Mouse (Mus musculus) liver, adult 2 months (tissue): ENCODE measurements around the gene Slc9a9. TPM values are rescaled to one million over a fixed set of nuclear protein-coding genes. Genes with fewer than 3 reads are reported as not detected.

ENCODE experiments used
- DNase-seq: peaks from one replicate; pipeline ENCODE4 v3.0.0-alpha.2; 2011; ENCODE audit warnings: low read depth, low spot score; ENCODE audit errors: extremely low read depth
- H3K27ac ChIP-seq: fragments of 200-500 bp; replicated peaks from 2 replicates; pipeline ENCODE4 v1.5.1; 2012; ENCODE audit warnings: low read depth, mild to moderate bottlenecking, control low read depth, inconsistent platforms, low read length; ENCODE audit not compliant: insufficient read depth
- H3K27me3 ChIP-seq: fragments of 200-500 bp; 2 replicates; pipeline ENCODE4 v1.6.1; 2012; ENCODE audit warnings: mild to moderate bottlenecking, moderate library complexity, low read length, inconsistent platforms; ENCODE audit not compliant: control insufficient read depth, insufficient read depth
- H3K36me3 ChIP-seq: fragments of 200-500 bp; 2 replicates; pipeline ENCODE4 v1.6.1; 2012; ENCODE audit warnings: low read length, inconsistent platforms; ENCODE audit not compliant: control insufficient read depth, insufficient read depth
- H3K4me1 ChIP-seq: fragments of 200-500 bp; 2 replicates; pipeline ENCODE4 v1.6.1; 2011; ENCODE audit warnings: low read length; ENCODE audit not compliant: control insufficient read depth, insufficient read depth
- H3K4me3 ChIP-seq: fragments of 200-500 bp; 2 replicates; pipeline ENCODE4 v1.5.1; 2011; ENCODE audit warnings: low read depth, mild to moderate bottlenecking, control low read depth, low read length, moderate library complexity; ENCODE audit not compliant: insufficient read depth
- H3K79me2 ChIP-seq: fragments of 200-500 bp; 2 replicates; pipeline ENCODE4 v1.6.1; 2012; ENCODE audit warnings: inconsistent platforms, mild to moderate bottlenecking, low read length, moderate library complexity; ENCODE audit not compliant: control insufficient read depth, insufficient read depth
- H3K9ac ChIP-seq: fragments of 200-500 bp; 2 replicates; pipeline ENCODE4 v1.6.1; 2012; ENCODE audit warnings: low read depth, mild to moderate bottlenecking, control low read depth, inconsistent platforms, low read length
- CTCF ChIP-seq: fragments of 200-500 bp; IDR thresholded peaks from 2 replicates; pipeline ENCODE4 v1.5.1; 2011; ENCODE audit warnings: low read depth, low read length, control low read depth
- POLR2A ChIP-seq: fragments of 200-500 bp; IDR thresholded peaks from 2 replicates; pipeline ENCODE4 v1.6.1; 2011; ENCODE audit warnings: low read length, control low read depth; ENCODE audit not compliant: insufficient read depth; ENCODE audit errors: extremely low read depth
- WGBS: fragments of 180-500 bp; shearing (Covaris S2); methylation state at CpG from one replicate; pipeline ENCODE4 v1.1.7; 2018; 5-methylcytosine and 5-hydroxymethylcytosine counted together
- polyA plus RNA-seq: library from polyadenylated mRNA; depleted of rRNA; stranded (reverse); fragments of >200 nt; gene quantifications from 2 replicates; pipeline ENCODE4 v1.2.3, GENCODE M21; 2012
- total RNA-seq: library from RNA; depleted of rRNA; stranded (reverse); fragments of >200 nt; gene quantifications from 2 replicates; pipeline ENCODE4 v1.2.3, GENCODE M21; 2014

The Slc9a9 gene
- total and polyA plus RNA-seq, 2 experiments: 1.7 to 6.0 TPM

DNA sequence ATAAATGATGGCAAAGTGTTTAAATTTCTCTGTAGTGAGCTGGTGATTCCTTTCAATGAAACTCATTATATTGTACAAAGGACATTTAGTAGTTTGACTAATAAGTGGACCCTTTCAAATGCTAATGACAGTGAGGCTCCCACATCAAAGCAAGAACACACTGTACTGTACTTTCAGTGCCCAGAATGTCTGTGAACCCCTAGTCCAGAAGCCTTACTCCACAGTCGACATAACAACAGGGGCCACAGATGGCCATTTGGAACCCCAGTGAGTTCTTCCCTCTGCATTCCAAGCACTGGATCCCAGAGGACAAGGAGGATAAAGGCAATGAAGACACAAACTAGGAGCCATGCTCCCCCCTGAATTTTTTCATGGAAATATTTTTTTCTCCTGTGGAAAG lies 299.4 kb downstream of the Slc9a9 start:
- DNase-seq: no peak
- no peaks in the 10 kb centered on the region for H3K79me2 ChIP-seq
- H3K27me3 ChIP-seq: no peaks in the 10 kb centered on the region
- H3K4me3 ChIP-seq: no peak overlapping the region
- no peak overlapping the region for H3K27ac ChIP-seq
- 74% methylated on average over 1 of the region's 1 CpGs for WGBS
- H3K36me3 ChIP-seq: no peaks in the 10 kb centered on the region
- no peaks in the 10 kb centered on the region for H3K4me1 ChIP-seq
- TF ChIP-seq CTCF (no peak), POLR2A (no peak)
- H3K9ac ChIP-seq: no peak overlapping the region

DNA sequence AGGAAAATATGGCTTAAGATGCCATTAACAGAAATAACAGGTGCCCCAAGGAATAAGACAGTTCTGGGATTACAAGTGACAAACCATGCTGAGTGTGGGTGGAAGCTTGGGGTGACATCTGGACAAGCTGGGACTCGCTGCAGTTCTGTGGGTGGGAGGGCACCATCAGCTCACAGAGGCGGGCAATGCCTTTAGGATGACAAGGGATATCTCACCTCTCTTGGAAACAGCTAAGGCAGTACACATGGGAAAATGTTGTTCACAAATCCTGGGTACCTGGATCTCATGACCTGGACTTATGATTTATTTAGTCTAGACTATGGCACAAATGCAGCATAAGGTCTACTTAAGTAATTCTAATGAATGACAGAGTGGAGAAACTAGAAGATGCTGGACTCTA lies 302.3 kb downstream of the Slc9a9 start:
- WGBS: 72% methylated on average over 2 of the region's 2 CpGs
- no peak for DNase-seq
- H3K36me3 ChIP-seq: no peaks in the 10 kb centered on the region
- no peaks in the 10 kb centered on the region for H3K27me3 ChIP-seq
- no peak overlapping the region for H3K4me3 ChIP-seq
- H3K9ac ChIP-seq: no peak overlapping the region
- no peaks in the 10 kb centered on the region for H3K79me2 ChIP-seq
- no peaks in the 10 kb centered on the region for H3K4me1 ChIP-seq
- H3K27ac ChIP-seq: no peak overlapping the region
- TF ChIP-seq CTCF (no peak), POLR2A (no peak)

DNA sequence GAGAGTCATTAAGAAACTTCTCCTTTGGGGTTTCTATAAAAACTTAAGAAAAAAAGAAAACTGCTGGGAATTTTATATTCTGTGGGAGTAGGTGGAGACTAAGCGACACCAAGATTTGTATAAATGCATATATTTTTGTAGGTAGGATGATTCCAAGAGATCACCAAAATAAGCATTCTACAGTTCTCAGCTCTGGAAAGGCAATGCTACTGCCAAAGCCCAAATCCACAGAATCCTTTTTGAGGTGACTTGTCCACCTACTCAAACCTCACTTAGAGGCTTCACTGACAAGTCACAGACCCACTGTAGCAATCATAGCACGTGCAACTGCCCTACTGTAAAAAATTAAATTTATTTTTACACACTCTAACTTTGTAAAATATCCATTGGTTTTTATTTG lies 303.0 kb downstream of the Slc9a9 start:
- Histone ChIP-seq H3K36me3 (no peaks in the 10 kb centered on the region), H3K4me1 (no peaks in the 10 kb centered on the region), H3K27ac (no peak overlapping the region), H3K27me3 (no peaks in the 10 kb centered on the region), H3K9ac (no peak overlapping the region), H3K4me3 (no peak overlapping the region), H3K79me2 (no peaks in the 10 kb centered on the region)
- no peak for DNase-seq
- 85% methylated on average over 2 of the region's 2 CpGs for WGBS
- TF ChIP-seq CTCF (no peak), POLR2A (no peak)

- H3K9ac ChIP-seq: no peak overlapping the region
- no peaks in the 10 kb centered on the region for H3K79me2 ChIP-seq
- DNase-seq: no peak
- TF ChIP-seq CTCF: no peak
- TF ChIP-seq POLR2A: no peak
- WGBS: 84% methylated on average over 1 of the region's 1 CpGs
- no peak overlapping the region for H3K4me3 ChIP-seq
- H3K27me3 ChIP-seq: no peaks in the 10 kb centered on the region
- H3K27ac ChIP-seq: no peak overlapping the region
- H3K4me1 ChIP-seq: no peaks in the 10 kb centered on the region
- H3K36me3 ChIP-seq: no peaks in the 10 kb centered on the region
Measured at GRCm38 (mm10) chr9:94976191-94976590, 306.5 kb downstream of the Slc9a9 start.

DNA sequence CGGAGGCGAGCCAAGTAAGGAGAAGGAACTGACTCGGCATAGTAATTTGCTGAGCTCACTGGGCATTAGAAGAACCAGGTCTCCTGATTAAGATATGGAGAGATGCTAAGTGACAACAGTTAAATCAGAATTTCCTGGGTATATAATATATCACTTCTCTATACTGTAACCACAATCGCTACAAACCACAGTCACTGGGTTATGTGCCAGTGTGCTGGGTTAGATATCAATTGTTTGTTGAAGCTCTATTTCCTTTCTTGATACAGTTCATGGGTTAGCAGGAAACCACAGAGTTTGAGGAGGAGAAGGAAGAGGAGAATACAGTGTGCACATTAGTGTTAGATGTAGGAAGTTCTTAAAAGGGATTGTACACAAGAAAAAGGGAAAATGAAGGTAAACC lies 323.9 kb downstream of the Slc9a9 start:
- TF ChIP-seq POLR2A (no peak), CTCF (no peak)
- Histone ChIP-seq H3K79me2 (no peaks in the 10 kb centered on the region), H3K27ac (no peak overlapping the region), H3K27me3 (no peaks in the 10 kb centered on the region), H3K4me3 (no peak overlapping the region), H3K9ac (no peak overlapping the region), H3K4me1 (no peaks in the 10 kb centered on the region), H3K36me3 (no peaks in the 10 kb centered on the region)
- DNase-seq: peak; percentile 1
- 74% methylated on average over 4 of the region's 4 CpGs for WGBS

DNA sequence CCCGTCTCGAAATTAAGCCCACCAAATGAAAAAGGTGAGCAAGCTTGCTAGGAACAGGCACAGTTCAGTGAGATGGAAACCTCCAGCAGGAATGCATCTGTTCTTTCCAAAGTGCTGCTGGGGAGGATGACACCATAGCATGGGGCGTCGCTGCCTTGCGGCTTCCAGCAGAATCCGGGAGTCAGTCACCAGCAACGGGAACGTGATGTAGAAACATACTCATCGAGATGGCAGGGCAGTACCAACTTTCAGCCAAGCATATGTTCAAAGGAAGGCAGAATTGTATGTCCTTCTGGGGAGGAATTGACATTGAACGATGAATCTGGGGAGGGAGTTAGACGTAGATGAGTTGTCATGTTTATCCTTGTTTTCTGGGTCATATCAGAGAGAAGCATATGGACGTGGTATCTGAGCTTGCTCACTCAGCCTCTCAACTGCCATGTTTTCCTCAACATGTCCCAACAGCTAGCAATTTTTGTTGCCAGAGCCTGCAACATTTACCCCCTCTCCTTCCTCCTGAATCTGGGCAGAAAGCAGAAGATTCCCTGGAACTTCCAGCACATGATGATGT lies 350.5 kb downstream of the Slc9a9 start:
- no peak overlapping the region for H3K27ac ChIP-seq
- no peak for TF ChIP-seq CTCF
- no peak for TF ChIP-seq POLR2A
- no peaks in the 10 kb centered on the region for H3K4me1 ChIP-seq
- H3K36me3 ChIP-seq: no peaks in the 10 kb centered on the region
- no peak overlapping the region for H3K4me3 ChIP-seq
- H3K9ac ChIP-seq: no peak overlapping the region
- no peaks in the 10 kb centered on the region for H3K79me2 ChIP-seq
- no peaks in the 10 kb centered on the region for H3K27me3 ChIP-seq
- DNase-seq: no peak
- 92% methylated on average over 12 of the region's 12 CpGs for WGBS
